Mouse (Mus musculus) myocyte (in vitro differentiated cells): ENCODE measurements at regions not wholly inside any gene's neighbourhood (a gene's known extent, or its start where the extent isn't known, plus 50 kb on each side); places are given as distances from the start of the nearest gene placed in this dataset.

Experiments used
- H3K27me3 ChIP-seq: one replicate; pipeline ENCODE4 v1.6.1; 2011; ENCODE audit not compliant: control insufficient read depth, insufficient read depth, insufficient read length
- H3K36me3 ChIP-seq: one replicate; pipeline ENCODE4 v1.6.1; 2011; ENCODE audit not compliant: control insufficient read depth, insufficient read depth
- H3K4me2 ChIP-seq: one replicate; pipeline ENCODE4 v1.6.1; 2011; ENCODE audit warnings: low read depth, control low read depth
- H3K4me3 ChIP-seq: one replicate; pipeline ENCODE4 v1.5.1; 2011; ENCODE audit warnings: mild to moderate bottlenecking, control low read depth, moderate library complexity
- H3K79me2 ChIP-seq: one replicate; pipeline ENCODE4 v1.6.1; 2011; ENCODE audit not compliant: control insufficient read depth, insufficient read depth
- H3ac ChIP-seq: one replicate; pipeline ENCODE4 v1.6.1; 2011; ENCODE audit not compliant: control insufficient read depth, insufficient read length
- CEBPB ChIP-seq: IDR thresholded peaks from 2 replicates; pipeline ENCODE4 v1.6.1; 2011; ENCODE audit warnings: mild to moderate bottlenecking, moderate library complexity; ENCODE audit not compliant: poor library complexity, insufficient read depth, severe bottlenecking
- E2F4 ChIP-seq: IDR thresholded peaks from one replicate; pipeline ENCODE4 v1.6.1; 2011; ENCODE audit warnings: mild to moderate bottlenecking, control low read depth, moderate library complexity; ENCODE audit not compliant: insufficient read depth
- MAX ChIP-seq: IDR thresholded peaks from one replicate; pipeline ENCODE4 v1.6.1; 2011; ENCODE audit warnings: low read depth, mild to moderate bottlenecking, control low read depth
- MYOD1 ChIP-seq, 3 experiments: IDR thresholded peaks; one replicate each; pipeline ENCODE4 v1.6.1; 2011; ENCODE audit warnings: control low read depth in 2 of 3, low read depth in 2 of 3, mild to moderate bottlenecking in 2 of 3, moderate library complexity in 1 of 3; ENCODE audit not compliant: insufficient read length in 2 of 3, control insufficient read depth in 1 of 3
- MYOG ChIP-seq, 3 experiments: IDR thresholded peaks; one replicate each; pipeline ENCODE4 v1.6.1; 2011; ENCODE audit warnings: control low read depth in 2 of 3, low read depth in 2 of 3, mild to moderate bottlenecking in 2 of 3; ENCODE audit not compliant: insufficient read length in 2 of 3, control insufficient read depth in 1 of 3, insufficient read depth in 1 of 3
- POLR2A ChIP-seq: IDR thresholded peaks from one replicate; pipeline ENCODE4 v1.6.1; 2011; ENCODE audit warnings: low read depth, mild to moderate bottlenecking, control low read depth, moderate library complexity; ENCODE audit not compliant: insufficient read length
- POLR2AphosphoS2 ChIP-seq: IDR thresholded peaks from one replicate; pipeline ENCODE4 v1.6.1; 2011; ENCODE audit warnings: low read depth, control low read depth; ENCODE audit not compliant: insufficient read length
- REST ChIP-seq: IDR thresholded peaks from one replicate; pipeline ENCODE4 v1.6.1; 2011; ENCODE audit warnings: mild to moderate bottlenecking, control low read depth, moderate library complexity; ENCODE audit not compliant: insufficient read depth, insufficient read length
- SRF ChIP-seq: IDR thresholded peaks from one replicate; pipeline ENCODE4 v1.6.1; 2011; ENCODE audit warnings: low read depth; ENCODE audit not compliant: control insufficient read depth, insufficient read length
- TCF12 ChIP-seq: IDR thresholded peaks from one replicate; pipeline ENCODE4 v1.6.1; 2011; ENCODE audit warnings: mild to moderate bottlenecking, control low read depth; ENCODE audit not compliant: poor library complexity, insufficient read depth, severe bottlenecking
- TCF3 ChIP-seq: IDR thresholded peaks from one replicate; pipeline ENCODE4 v1.6.1; 2011; ENCODE audit warnings: low read depth, control low read depth; ENCODE audit not compliant: insufficient read length
- USF1 ChIP-seq: IDR thresholded peaks from one replicate; pipeline ENCODE4 v1.6.1; 2011; ENCODE audit warnings: low read depth, mild to moderate bottlenecking, control low read depth, moderate library complexity

DNA sequence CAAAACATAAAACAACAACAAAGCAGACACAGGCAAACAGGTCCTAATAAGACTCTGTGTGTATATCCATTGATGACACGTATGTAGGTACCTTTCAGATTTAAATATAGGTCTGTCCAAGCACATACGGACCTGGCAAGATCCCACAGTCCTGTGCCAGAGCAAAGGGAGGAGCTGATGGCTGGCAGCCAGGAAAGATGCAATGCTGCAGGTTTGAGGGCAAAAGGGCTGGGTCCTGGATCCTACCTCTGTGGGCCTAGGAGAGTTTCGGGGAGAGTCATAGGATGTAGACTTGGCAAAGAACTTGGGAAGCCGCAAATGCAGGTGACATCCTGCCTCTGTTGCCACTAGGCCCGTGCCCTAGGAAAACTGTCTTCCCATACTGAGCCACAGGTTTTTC lies 54.6 kb upstream of the Rnf24 start:
- Histone ChIP-seq H3K4me3 (no peak overlapping the region), H3K27me3 (no peaks in the 10 kb centered on the region), H3K36me3 (no peaks in the 10 kb centered on the region), H3K79me2 (no peaks in the 10 kb centered on the region), H3K4me2 (no peak overlapping the region), H3ac (no peak overlapping the region)
- TF ChIP-seq REST (no peak), CEBPB (no peak), TCF12 (no peak), POLR2AphosphoS2 (no peak), MYOD1 (IDR thresholded peaks at IDR 0.05; ENCODE audit: control insufficient read depth in 1 of 3, insufficient read length in 2 of 3, low read depth in 2 of 3) (no peak)

DNA sequence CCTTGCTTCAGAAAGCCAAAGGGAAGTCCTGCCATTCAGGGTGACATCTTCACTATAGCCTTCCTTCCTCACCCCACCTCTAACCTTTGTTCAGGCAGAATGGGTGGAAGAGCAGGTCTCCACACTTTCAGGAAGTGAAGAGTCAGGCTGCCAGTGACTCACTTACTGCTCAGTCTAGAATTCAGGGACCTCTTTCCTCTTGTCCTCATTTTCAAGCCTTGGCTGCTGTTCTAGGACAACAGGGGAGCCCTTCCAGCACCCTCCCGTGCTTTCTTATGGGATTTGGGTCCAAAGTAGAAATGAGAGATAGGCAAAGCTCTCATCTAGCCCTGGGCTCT lies 51.5 kb upstream of the Rnf24 start:
- Histone ChIP-seq H3K4me3 (no peak overlapping the region), H3K79me2 (no peaks in the 10 kb centered on the region), H3K4me2 (peak overlapping the region; percentile 10), H3K27me3 (no peaks in the 10 kb centered on the region), H3K36me3 (no peaks in the 10 kb centered on the region), H3ac (no peak overlapping the region)
- no peak for TF ChIP-seq MAX
- TF ChIP-seq POLR2A, result no peak
- TF ChIP-seq CEBPB, result no peak
- no peak for TF ChIP-seq E2F4
- no peak for TF ChIP-seq MYOD1 (IDR thresholded peaks at IDR 0.05; ENCODE audit: control insufficient read depth in 1 of 3, insufficient read length in 2 of 3, low read depth in 2 of 3)
- TF ChIP-seq TCF12, result no peak
- no peak for TF ChIP-seq USF1
- TF ChIP-seq POLR2AphosphoS2, result no peak

GRCm38 (mm10) chr2:131403543-131404217 lies 51.0 kb upstream of the Rnf24 start:
- Histone ChIP-seq H3K36me3 (no peaks in the 10 kb centered on the region), H3K79me2 (no peaks in the 10 kb centered on the region), H3K4me3 (no peak overlapping the region), H3K4me2 (peak overlapping the region; percentile 10), H3K27me3 (no peaks in the 10 kb centered on the region), H3ac (no peak overlapping the region)
- TF ChIP-seq CEBPB (no peak), MYOG (IDR thresholded peaks at IDR 0.05; ENCODE audit: control insufficient read depth in 1 of 3, insufficient read depth in 1 of 3, insufficient read length in 2 of 3, low read depth in 2 of 3) (no peak), SRF (no peak), USF1 (no peak), REST (no peak), POLR2AphosphoS2 (no peak), E2F4 (no peak), MYOD1 (IDR thresholded peaks at IDR 0.05; ENCODE audit: control insufficient read depth in 1 of 3, insufficient read length in 2 of 3, low read depth in 2 of 3) (no peak), POLR2A (no peak), MAX (no peak), TCF3 (no peak), TCF12 (no peak)
